Mouse (Mus musculus): Measurements from ENCODE around the gene Ctdspl2. TPM values are rescaled to one million over a fixed set of nuclear protein-coding genes. Genes with fewer than 3 reads are reported as not detected.

Ctdspl2 gene
- polyA plus RNA-seq, 1 experiment, result 3.1 TPM

DNA sequence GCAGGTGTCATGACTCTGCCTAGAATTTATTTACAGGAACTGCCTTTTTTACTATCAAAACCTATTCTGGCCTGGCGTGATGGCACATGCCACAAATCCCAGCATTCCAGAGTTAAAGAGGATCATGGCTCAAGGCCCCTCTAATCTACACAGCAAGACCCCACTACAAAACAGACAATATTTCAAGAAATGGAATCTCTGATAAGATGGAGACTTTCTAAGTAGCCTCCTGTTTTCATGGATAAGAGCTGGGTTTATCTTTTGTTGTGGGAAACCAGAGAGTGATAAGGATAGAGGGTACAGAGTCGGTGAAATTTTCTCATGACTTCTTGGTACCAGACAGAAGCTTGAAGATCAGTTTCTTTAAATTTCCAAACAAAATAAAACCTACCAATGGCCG, 80.3 kb downstream of the Ctdspl2 start:
- 92% methylated on average over 3 of the region's 3 CpGs for WGBS
- DNase-seq (ENCODE audit: low read depth, low spot score), result no peak

DNA sequence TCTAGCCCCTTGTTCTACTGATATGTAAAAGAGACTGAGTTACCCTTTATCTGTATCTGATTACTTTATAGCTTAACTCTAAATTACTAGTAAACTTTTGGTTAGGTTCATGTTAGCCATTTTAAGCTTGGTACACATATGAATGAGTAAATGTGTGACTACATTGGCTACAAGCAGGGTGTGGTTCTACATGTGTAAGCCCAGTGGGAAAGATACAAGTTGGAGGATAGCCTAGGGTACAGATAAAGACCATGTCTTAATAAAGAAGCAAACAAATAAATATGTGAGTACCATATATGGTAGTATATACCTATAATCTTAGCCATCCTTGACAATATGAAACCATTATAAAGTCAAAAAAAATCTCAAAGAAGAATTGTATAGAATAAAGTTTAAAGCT, 88.1 kb downstream of the Ctdspl2 start:
- no peak for DNase-seq (ENCODE audit: low read depth, low spot score)

DNA sequence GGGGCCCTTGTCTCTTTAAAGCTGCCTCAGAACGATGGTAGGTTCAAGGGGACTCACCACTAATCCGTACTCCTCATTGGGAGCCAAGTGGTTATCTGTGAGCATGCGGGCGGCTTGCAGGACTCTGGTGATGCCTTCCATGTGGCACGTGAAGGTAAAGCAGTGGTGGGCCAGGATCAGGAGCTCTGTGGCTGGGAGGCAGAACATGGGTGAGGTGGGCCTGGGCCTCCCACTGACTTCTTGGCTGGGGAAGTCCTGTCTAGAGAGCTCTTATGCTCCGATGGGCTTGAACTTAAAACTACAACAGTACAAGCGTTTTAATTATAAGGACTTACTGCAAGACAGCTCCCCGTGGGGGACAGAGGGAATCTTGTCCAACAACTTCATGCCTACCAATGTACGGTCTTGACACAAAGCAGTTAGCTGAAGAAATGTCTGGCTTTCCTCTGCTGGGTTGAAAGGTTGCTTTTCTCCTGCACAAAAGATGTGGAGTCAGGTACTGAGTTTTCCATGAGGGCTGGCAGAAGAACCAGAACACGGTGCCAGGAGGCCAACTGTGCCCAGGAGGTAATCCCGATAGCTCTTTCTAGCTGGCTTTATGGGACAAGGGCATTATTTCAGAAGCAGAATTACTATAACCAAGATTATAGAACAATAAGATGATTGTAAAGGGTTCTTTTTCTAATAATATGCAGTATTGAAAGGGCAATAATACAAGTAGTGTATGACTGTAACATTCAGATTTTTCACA, 103.7 kb downstream of the Ctdspl2 start:
- DNase-seq (ENCODE audit: low read depth, low spot score), result no peak
- 85% methylated on average over 11 of the region's 11 CpGs for WGBS

Other genes starting within 250 kb of the Ctdspl2 start
- gene Frmd5, start 148.9 kb upstream of the Ctdspl2 start, polyA plus RNA-seq (2012; rRNA removed), result 0.38 and 0.85 TPM in 2 replicates
- gene Casc4, start 89.0 kb upstream of the Ctdspl2 start, polyA plus RNA-seq (2012; rRNA removed), result 0.93 and 2.3 TPM in 2 replicates
- gene Mageb3, start 91 bp downstream of the Ctdspl2 start, polyA plus RNA-seq (2012; rRNA removed), result not detected in 2 replicates
- gene Eif3j1, start 72.5 kb downstream of the Ctdspl2 start, polyA plus RNA-seq (2012; rRNA removed), result 3.1 and 3.6 TPM in 2 replicates
- 6.4 and 10.3 TPM in 2 replicates for gene Spg11, start 162.4 kb downstream of the Ctdspl2 start, polyA plus RNA-seq (2012; rRNA removed)
- gene B2m, start 191.7 kb downstream of the Ctdspl2 start, polyA plus RNA-seq (2012; rRNA removed), result 1,363 and 1,869 TPM in 2 replicates
- gene Trim69, start 204.7 kb downstream of the Ctdspl2 start, polyA plus RNA-seq (2012; rRNA removed), result 0.12 and 0.15 TPM in 2 replicates
- gene Patl2, start 230.2 kb downstream of the Ctdspl2 start, polyA plus RNA-seq (2012; rRNA removed), result 0.02 TPM in 1 of 2 replicates, not detected in the other
- gene Terb2, start 230.3 kb downstream of the Ctdspl2 start, polyA plus RNA-seq (2012; rRNA removed), result not detected in 2 replicates

Data from large intestine, adult 2 months (tissue).